ENCODE assay signal across 19 mouse cellular contexts in genomic region chr17:69221377-69221776, GRCm38 (mm10).
DNase-seq lines count a peak whose midpoint lies in the region; ATAC-seq and TF ChIP-seq lines count a peak whose summit lies in the region.
"Had no signal": no experiment of that assay in that cellular context is flagged by ENCODE, and none has a peak within 500 bp of the region (broad histone marks: within the 10 kb centered on the region; RNA-seq: fewer than 3 reads in every experiment).

No protein-coding gene starts in this region.

- TF ChIP-seq POLR2A in liver, adult 2 months (IDR thresholded peaks at IDR 0.05; ENCODE audit: extremely low read depth, insufficient read depth, low read length): no peak

- no peak overlapping the region for H3K27ac ChIP-seq in liver, adult 2 months (replicated peaks; ENCODE audit: insufficient read depth, low read depth, low read length)
- H3K27ac ChIP-seq in liver, embryonic 12.5 days: no peak overlapping the region
- H3K27ac ChIP-seq in midbrain, embryonic 11.5 days (ENCODE audit: low read depth, low read length): no peak overlapping the region
- H3K27ac ChIP-seq: forebrain, embryonic 12.5 days; hindbrain, embryonic 12.5 days; limb, embryonic 15.5 days; lung, embryonic 15.5 days; midbrain, embryonic 13.5 days; neural tube, embryonic 13.5 days had no signal

- no peak for TF ChIP-seq CTCF in liver, adult 2 months (IDR thresholded peaks at IDR 0.05; ENCODE audit: low read depth, low read length)

- no peaks in the 10 kb centered on the region for H3K4me1 ChIP-seq in liver, adult 2 months (ENCODE audit: control insufficient read depth, insufficient read depth, low read length)
- 0 out of 2 replicates have a peak, but pooled peaks cover 2% of the 10 kb centered on the region for H3K4me1 ChIP-seq in liver, embryonic 12.5 days
- H3K4me1 ChIP-seq in midbrain, embryonic 11.5 days (ENCODE audit: control insufficient read depth, insufficient read depth, low read length): no peaks in the 10 kb centered on the region

- no peak overlapping the region for H3K4me3 ChIP-seq in liver, adult 2 months (ENCODE audit: insufficient read depth, low read depth, low read length)
- no peak overlapping the region for H3K4me3 ChIP-seq in liver, embryonic 12.5 days
- no peak overlapping the region for H3K4me3 ChIP-seq in midbrain, embryonic 11.5 days (ENCODE audit: low read depth, low read length)
- H3K4me3 ChIP-seq: forebrain, embryonic 12.5 days; hindbrain, embryonic 12.5 days; limb, embryonic 15.5 days; lung, embryonic 15.5 days; midbrain, embryonic 13.5 days; neural tube, embryonic 13.5 days had no signal

- H3K36me3 ChIP-seq in liver, adult 2 months (ENCODE audit: control insufficient read depth, insufficient read depth, low read length): no peaks in the 10 kb centered on the region
- no peaks in the 10 kb centered on the region; the same call in 1 of the 2 replicates for H3K36me3 ChIP-seq in liver, embryonic 12.5 days
- H3K36me3 ChIP-seq in midbrain, embryonic 11.5 days (ENCODE audit: control insufficient read depth, insufficient read depth, low read length): no peaks in the 10 kb centered on the region
- H3K36me3 ChIP-seq: hindbrain, embryonic 12.5 days; lung, embryonic 15.5 days; neural tube, embryonic 13.5 days had no signal

- H3K9me3 ChIP-seq in liver, embryonic 12.5 days (replicated peaks): no peaks in the 10 kb centered on the region
- no peaks in the 10 kb centered on the region for H3K9me3 ChIP-seq in midbrain, embryonic 11.5 days (ENCODE audit: control insufficient read depth, low read length)
- H3K9me3 ChIP-seq: forebrain, embryonic 12.5 days; hindbrain, embryonic 12.5 days; limb, embryonic 15.5 days; lung, embryonic 15.5 days; midbrain, embryonic 13.5 days; neural tube, embryonic 13.5 days had no signal

- no peak overlapping the region for H3K9ac ChIP-seq in liver, adult 2 months (ENCODE audit: low read depth, low read length)
- no peak overlapping the region for H3K9ac ChIP-seq in liver, embryonic 12.5 days
- H3K9ac ChIP-seq in midbrain, embryonic 11.5 days (ENCODE audit: low read length): no peak overlapping the region
- H3K9ac ChIP-seq: forebrain, embryonic 12.5 days; hindbrain, embryonic 12.5 days; limb, embryonic 15.5 days; lung, embryonic 15.5 days; midbrain, embryonic 13.5 days had no signal

- ATAC-seq in liver, embryonic 12.5 days: no peak
- no peak for ATAC-seq in midbrain, embryonic 11.5 days (ENCODE audit: low FRiP score)
- ATAC-seq: midbrain, embryonic 13.5 days had no signal

- peak; percentile 41 for DNase-seq in liver, adult 2 months (ENCODE audit: extremely low read depth, low read depth, low spot score)
- peak; percentile 46 for DNase-seq in adipocyte (ENCODE audit: low spot score)
- peak; percentile 49 for DNase-seq in fibroblast of lung, adult 2 months (ENCODE audit: low read depth)
- DNase-seq in skeletal muscle tissue, adult 2 months (ENCODE audit: low read depth, low spot score): peak; percentile 18
- DNase-seq in testis, postnatal 14 days (ENCODE audit: low spot score): no peak
- no peak for DNase-seq in midbrain, embryonic 11.5 days (ENCODE audit: low spot score, missing footprints)
- DNase-seq: adrenal gland, postnatal 10 days; gastrocnemius, postnatal 14 days; heart, postnatal 10 days; spleen, adult 18-20 months; thymus, postnatal 14 days had no signal

- no peak overlapping the region for H3K4me2 ChIP-seq in liver, embryonic 12.5 days
- H3K4me2 ChIP-seq in midbrain, embryonic 11.5 days: no peak overlapping the region
- H3K4me2 ChIP-seq: forebrain, embryonic 12.5 days; heart, embryonic 11.5 days; hindbrain, embryonic 12.5 days; limb, embryonic 15.5 days; lung, embryonic 15.5 days; midbrain, embryonic 13.5 days; neural tube, embryonic 13.5 days had no signal

- 21% methylated on average over 6 of the region's 6 CpGs for WGBS in liver, adult 2 months
- WGBS in liver, embryonic 12.5 days (ENCODE audit: insufficient replicate concordance): 62% methylated on average over 6 of the region's 6 CpGs
- 85% methylated on average over 6 of the region's 6 CpGs for WGBS in midbrain, embryonic 11.5 days

- no peaks in the 10 kb centered on the region for H3K79me2 ChIP-seq in liver, adult 2 months (ENCODE audit: control insufficient read depth, insufficient read depth, low read length)

- H3K27me3 ChIP-seq in liver, adult 2 months (ENCODE audit: control insufficient read depth, insufficient read depth, low read length): no peaks in the 10 kb centered on the region
- H3K27me3 ChIP-seq in liver, embryonic 12.5 days (replicated peaks): no peaks in the 10 kb centered on the region
- H3K27me3 ChIP-seq in midbrain, embryonic 11.5 days (ENCODE audit: control insufficient read depth, insufficient read depth, low read length): no peaks in the 10 kb centered on the region
- H3K27me3 ChIP-seq: forebrain, embryonic 12.5 days; hindbrain, embryonic 12.5 days; limb, embryonic 15.5 days; lung, embryonic 15.5 days; midbrain, embryonic 13.5 days; neural tube, embryonic 13.5 days had no signal

Comparison
In these comparisons a context has a peak if more than half of its experiments do, and no peak if none do; other contexts are left out.
1. DNase-seq: peak in liver, adult 2 months (single experiment), adipocyte (single experiment), fibroblast of lung, adult 2 months (single experiment) and skeletal muscle tissue, adult 2 months (single experiment); none in testis, postnatal 14 days (single experiment) and midbrain, embryonic 11.5 days (single experiment).